Mouse (Mus musculus): Measurements from ENCODE around the gene Itgb2.

Itgb2 gene

DNA sequence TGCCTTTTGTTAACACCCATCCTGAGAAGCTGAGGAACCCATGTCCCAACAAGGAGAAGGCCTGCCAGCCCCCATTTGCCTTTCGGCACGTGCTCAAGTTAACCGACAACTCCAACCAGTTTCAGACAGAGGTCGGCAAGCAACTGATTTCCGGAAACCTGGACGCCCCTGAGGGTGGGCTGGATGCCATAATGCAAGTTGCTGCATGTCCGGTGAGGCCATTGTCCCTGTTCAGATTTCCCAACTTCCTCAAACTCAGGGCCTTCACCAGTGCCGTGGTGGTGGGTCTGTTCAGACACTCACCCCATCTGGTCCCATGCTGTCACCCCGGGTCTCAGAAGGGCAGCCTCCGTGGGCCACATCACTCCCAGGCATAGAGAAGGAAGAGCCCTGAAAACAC, 18.5 kb downstream of the Itgb2 start:
- no peak for DNase-seq (ENCODE audit: extremely low read depth, insufficient read length, low spot score)

- no peak for DNase-seq (ENCODE audit: extremely low read depth, insufficient read length, low spot score)
Observed at GRCm38 (mm10) chr10:77550874-77551273, 20.8 kb downstream of the Itgb2 start.

GRCm38 (mm10) chr10:77552162-77552561, 22.1 kb downstream of the Itgb2 start:
- DNase-seq (ENCODE audit: extremely low read depth, insufficient read length, low spot score) = no peak

- no peak for DNase-seq (ENCODE audit: extremely low read depth, insufficient read length, low spot score)
Observed at GRCm38 (mm10) chr10:77553285-77553684, 23.2 kb downstream of the Itgb2 start.

- DNase-seq (ENCODE audit: extremely low read depth, insufficient read length, low spot score) = no peak
Observed at GRCm38 (mm10) chr10:77554918-77555317, 24.9 kb downstream of the Itgb2 start.

- DNase-seq (ENCODE audit: extremely low read depth, insufficient read length, low spot score) = no peak
Observed at GRCm38 (mm10) chr10:77556631-77557030, 26.6 kb downstream of the Itgb2 start.

- no peak for DNase-seq (ENCODE audit: extremely low read depth, insufficient read length, low spot score)
Observed at GRCm38 (mm10) chr10:77557641-77558040, 27.6 kb downstream of the Itgb2 start.

GRCm38 (mm10) chr10:77560090-77560489, 30.0 kb downstream of the Itgb2 start:
- DNase-seq (ENCODE audit: extremely low read depth, insufficient read length, low spot score) = no peak

GRCm38 (mm10) chr10:77560830-77561229, 30.8 kb downstream of the Itgb2 start:
- DNase-seq (ENCODE audit: extremely low read depth, insufficient read length, low spot score) = no peak

DNA sequence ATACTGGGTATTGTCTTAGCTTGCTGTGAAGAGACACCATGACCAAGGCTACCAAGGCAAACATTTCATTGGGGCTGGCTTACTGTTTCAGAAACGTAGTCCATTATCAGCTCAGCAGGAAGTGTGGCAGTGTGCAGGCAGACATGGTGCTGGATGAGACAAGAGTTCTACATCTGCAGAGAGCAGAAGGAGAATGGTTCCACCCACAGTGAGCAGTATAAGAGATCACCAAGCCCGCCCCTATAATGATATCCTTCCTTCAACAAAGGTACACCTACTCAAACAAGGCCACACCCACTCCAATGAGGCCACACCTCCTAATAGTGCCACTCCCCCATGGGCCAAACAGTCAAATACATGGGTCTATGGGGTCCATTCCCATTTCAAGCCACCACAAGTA, 31.5 kb downstream of the Itgb2 start:
- no peak for DNase-seq (ENCODE audit: extremely low read depth, insufficient read length, low spot score)

DNA sequence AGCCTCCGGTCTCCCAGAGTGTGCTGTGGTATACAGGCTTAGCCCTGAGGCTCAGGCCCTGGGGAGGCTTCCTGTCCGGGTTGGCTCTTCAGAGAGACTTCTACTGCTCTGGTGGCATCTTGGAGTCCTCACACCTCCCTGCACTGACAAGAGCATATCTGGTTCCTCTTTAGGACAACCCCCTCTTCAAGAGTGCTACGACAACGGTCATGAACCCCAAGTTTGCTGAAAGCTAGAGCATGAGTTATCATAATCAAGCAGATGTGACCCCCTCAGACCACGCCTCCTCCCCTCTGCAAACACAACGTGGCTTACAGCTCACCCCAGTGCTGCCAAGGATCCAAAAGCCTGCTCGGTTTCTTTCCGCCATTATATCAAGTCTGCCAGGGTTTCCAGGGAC, 35.0 kb downstream of the Itgb2 start:
- DNase-seq (ENCODE audit: extremely low read depth, insufficient read length, low spot score) = no peak

GRCm38 (mm10) chr10:77566651-77567050, 36.6 kb downstream of the Itgb2 start:
- no peak for DNase-seq (ENCODE audit: extremely low read depth, insufficient read length, low spot score)

GRCm38 (mm10) chr10:77569481-77569880, 39.4 kb downstream of the Itgb2 start:
- DNase-seq (ENCODE audit: extremely low read depth, insufficient read length, low spot score) = no peak

GRCm38 (mm10) chr10:77569973-77570658, 40.1 kb downstream of the Itgb2 start:
- peak; percentile 87 for DNase-seq (ENCODE audit: extremely low read depth, insufficient read length, low spot score)

DNA sequence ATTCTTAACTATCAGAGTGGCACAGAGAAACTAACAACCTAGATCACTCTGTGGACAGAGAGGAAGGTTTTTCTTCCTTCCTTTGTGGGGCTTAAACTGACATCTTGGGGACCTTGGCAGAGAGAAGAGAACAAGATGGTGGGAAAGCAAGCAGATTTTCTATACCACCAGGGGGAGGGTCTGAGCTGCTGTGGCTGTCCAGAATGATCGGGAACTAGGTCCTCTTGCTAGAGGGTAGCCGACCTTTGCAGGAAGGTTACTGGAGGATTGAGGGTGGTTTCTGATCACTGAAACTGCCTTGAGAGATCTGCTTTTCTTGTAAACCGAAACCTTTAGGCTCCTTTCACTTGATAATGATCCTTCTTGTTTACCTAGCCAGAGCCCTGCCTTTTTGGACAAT, 42.2 kb downstream of the Itgb2 start:
- DNase-seq (ENCODE audit: extremely low read depth, insufficient read length, low spot score) = no peak

DNA sequence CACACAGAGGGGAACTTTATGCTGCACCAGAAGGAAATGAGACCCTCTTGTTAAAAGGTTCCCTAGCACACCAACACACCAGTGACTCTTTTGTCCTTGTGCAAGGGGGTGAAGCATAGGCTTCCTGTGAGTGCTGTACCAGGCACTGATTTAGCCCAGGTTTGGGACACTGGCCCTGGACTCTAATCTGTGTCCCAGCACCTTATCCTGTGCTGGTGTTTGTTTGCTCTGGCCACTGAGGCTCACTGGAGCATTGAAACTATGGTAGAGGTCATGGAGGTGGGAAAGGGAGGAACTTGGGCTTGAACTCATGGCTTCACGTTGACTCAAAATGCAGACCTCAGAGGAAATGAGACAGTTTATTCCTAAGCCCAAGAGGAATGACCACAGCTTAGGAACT, 43.1 kb downstream of the Itgb2 start:
- DNase-seq (ENCODE audit: extremely low read depth, insufficient read length, low spot score) = no peak

GRCm38 (mm10) chr10:77580027-77580920, 50.2 kb downstream of the Itgb2 start:
- no peak for DNase-seq (ENCODE audit: extremely low read depth, insufficient read length, low spot score)

GRCm38 (mm10) chr10:77581023-77581407, 51.0 kb downstream of the Itgb2 start:
- no peak for DNase-seq (ENCODE audit: extremely low read depth, insufficient read length, low spot score)

GRCm38 (mm10) chr10:77581408-77582284, 51.6 kb downstream of the Itgb2 start, which contains the start of gene Pttg1ip:
TSS of gene Pttg1ip (plus strand) at chr10:77581720.
- peak; percentile 99 for DNase-seq (ENCODE audit: extremely low read depth, insufficient read length, low spot score)

- no peak for DNase-seq (ENCODE audit: extremely low read depth, insufficient read length, low spot score)
Observed at GRCm38 (mm10) chr10:77582285-77582618, 52.2 kb downstream of the Itgb2 start.

- DNase-seq (ENCODE audit: extremely low read depth, insufficient read length, low spot score) = no peak
Observed at GRCm38 (mm10) chr10:77583795-77584422, 53.9 kb downstream of the Itgb2 start.
